In genomic region chr10:13429240-13429639, GRCm38 (mm10) we compare ENCODE assay signal across 11 mouse cellular contexts. TPM values are rescaled to one million over a fixed set of nuclear protein-coding genes. Genes with fewer than 3 reads are reported as not detected.
A peak's percentile ranks its signal among the peaks of the same experiment; 100 is the strongest.
DNase-seq lines count a peak whose midpoint lies in the region; ATAC-seq lines count a peak whose summit lies in the region.
"Had no signal": no experiment of that assay in that cellular context is flagged by ENCODE, and none has a peak within 500 bp of the region (broad histone marks: within the 10 kb centered on the region; RNA-seq: fewer than 3 reads in every experiment).

No protein-coding gene starts in this region.

- H3K27ac ChIP-seq in limb, embryonic 11.5 days (replicated peaks; ENCODE audit: low read depth, low read length) = no peak overlapping the region
- no peak overlapping the region for H3K27ac ChIP-seq in limb, embryonic 10.5 days
- H3K27ac ChIP-seq in forebrain, embryonic 12.5 days = no peak overlapping the region
- H3K27ac ChIP-seq in limb, embryonic 12.5 days = no peak overlapping the region
- H3K27ac ChIP-seq: liver, embryonic 13.5 days had no signal

- peak; percentile 34 for DNase-seq in limb, embryonic 11.5 days (ENCODE audit: low spot score)
- no peak for DNase-seq in limb, embryonic 10.5 days (ENCODE audit: low spot score)
- peak; percentile 81 for DNase-seq in retina, postnatal 1 day
- no peak for DNase-seq in right cerebral cortex, postnatal 25 days
- no peak for DNase-seq in layer of hippocampus, adult 8-10 months (ENCODE audit: low spot score in 2 of 2)
- DNase-seq: cerebellum, adult 11-12 months; liver, embryonic 13.5 days had no signal

- no peaks in the 10 kb centered on the region for H3K4me1 ChIP-seq in limb, embryonic 11.5 days (ENCODE audit: control insufficient read depth, insufficient read depth, low read length)
- peaks cover 21% of the 10 kb centered on the region for H3K4me1 ChIP-seq in limb, embryonic 10.5 days
- peaks cover 29% of the 10 kb centered on the region for H3K4me1 ChIP-seq in forebrain, embryonic 12.5 days
- peaks cover 13% of the 10 kb centered on the region for H3K4me1 ChIP-seq in limb, embryonic 12.5 days (replicated peaks)

- H3K4me3 ChIP-seq in limb, embryonic 11.5 days (ENCODE audit: low read depth, low read length) = no peak overlapping the region
- no peak overlapping the region for H3K4me3 ChIP-seq in limb, embryonic 10.5 days
- H3K4me3 ChIP-seq in forebrain, embryonic 12.5 days (replicated peaks) = no peak overlapping the region
- no peak overlapping the region for H3K4me3 ChIP-seq in limb, embryonic 12.5 days (replicated peaks)
- H3K4me3 ChIP-seq: liver, embryonic 13.5 days had no signal

- H3K4me2 ChIP-seq in limb, embryonic 11.5 days (ENCODE audit: low read depth, severe bottlenecking) = no peak overlapping the region
- H3K4me2 ChIP-seq in forebrain, embryonic 12.5 days = peak overlapping the region; percentile 34
- peak overlapping the region; percentile 42 for H3K4me2 ChIP-seq in limb, embryonic 12.5 days
- H3K4me2 ChIP-seq: liver, embryonic 13.5 days had no signal

- no peak for ATAC-seq in limb, embryonic 11.5 days (ENCODE audit: insufficient number of reproducible peaks, low FRiP score, low TSS enrichment, low read depth)
- ATAC-seq in forebrain, embryonic 12.5 days (ENCODE audit: low FRiP score) = peak; percentile 23; the same call in 1 of the 2 replicates
- no peak for ATAC-seq in limb, embryonic 12.5 days (ENCODE audit: insufficient number of reproducible peaks, insufficient read depth, low FRiP score, low TSS enrichment, low read depth)
- ATAC-seq in CD4-positive, CD25-positive, alpha-beta regulatory T cell, adult 4 months = no peak

- no peaks in the 10 kb centered on the region for H3K36me3 ChIP-seq in limb, embryonic 11.5 days (ENCODE audit: control insufficient read depth, insufficient read depth, low read length)
- no peaks in the 10 kb centered on the region for H3K36me3 ChIP-seq in limb, embryonic 10.5 days
- H3K36me3 ChIP-seq in forebrain, embryonic 12.5 days (replicated peaks) = no peaks in the 10 kb centered on the region
- H3K36me3 ChIP-seq in limb, embryonic 12.5 days = no peaks in the 10 kb centered on the region
- H3K36me3 ChIP-seq: liver, embryonic 13.5 days had no signal

- H3K9me3 ChIP-seq in limb, embryonic 11.5 days (ENCODE audit: control insufficient read depth, low read length) = no peaks in the 10 kb centered on the region
- no peaks in the 10 kb centered on the region for H3K9me3 ChIP-seq in limb, embryonic 10.5 days (replicated peaks)
- H3K9me3 ChIP-seq in forebrain, embryonic 12.5 days = no peaks in the 10 kb centered on the region
- H3K9me3 ChIP-seq in limb, embryonic 12.5 days = no peaks in the 10 kb centered on the region
- H3K9me3 ChIP-seq: liver, embryonic 13.5 days had no signal

- H3K9ac ChIP-seq in limb, embryonic 11.5 days (ENCODE audit: low read length) = no peak overlapping the region
- H3K9ac ChIP-seq in forebrain, embryonic 12.5 days = no peak overlapping the region
- no peak overlapping the region for H3K9ac ChIP-seq in limb, embryonic 12.5 days (replicated peaks)
- H3K9ac ChIP-seq: liver, embryonic 13.5 days had no signal

- H3K27me3 ChIP-seq in limb, embryonic 11.5 days (ENCODE audit: control insufficient read depth, insufficient read depth, low read length) = no peaks in the 10 kb centered on the region
- no peaks in the 10 kb centered on the region for H3K27me3 ChIP-seq in limb, embryonic 10.5 days (ENCODE audit: low read depth, poor library complexity, severe bottlenecking)
- peaks cover 11% of the 10 kb centered on the region; the same call in 1 of the 2 replicates for H3K27me3 ChIP-seq in forebrain, embryonic 12.5 days
- no peaks in the 10 kb centered on the region for H3K27me3 ChIP-seq in limb, embryonic 12.5 days
- H3K27me3 ChIP-seq: liver, embryonic 13.5 days had no signal

- WGBS in limb, embryonic 11.5 days = 40% methylated on average over 13 of the region's 13 CpGs
- WGBS in limb, embryonic 10.5 days = 50% methylated on average over 13 of the region's 13 CpGs
- WGBS in forebrain, embryonic 12.5 days = 14% methylated on average over 13 of the region's 13 CpGs
- 25% methylated on average over 13 of the region's 13 CpGs for WGBS in limb, embryonic 12.5 days

RNA-seq across cellular contexts. Expression of gene Phactr2, which starts 45.0 kb away (rescaled TPM):
- polyA plus RNA-seq in limb, embryonic 11.5 days (2014; fragmentation: Nextera tagmentation; extraction: Ambion mirVana) = 27.7 and 28.8 TPM in 2 replicates
- polyA plus RNA-seq in limb, embryonic 10.5 days (2016; fragmentation: Nextera tagmentation; extraction: Ambion mirVana) = 16.2 and 21.3 TPM in 2 replicates
- polyA plus RNA-seq in forebrain, embryonic 12.5 days (2016; fragmentation: Nextera tagmentation; extraction: Ambion mirVana) = 12.4 TPM in 2 replicates
- polyA plus RNA-seq in limb, embryonic 12.5 days (2016; fragmentation: Nextera tagmentation; extraction: Ambion mirVana) = 21.7 and 23.5 TPM in 2 replicates
- 10 to 100 TPM; 24.3 to 27.5 (median 25.4) TPM for total RNA-seq in layer of hippocampus, adult 8-10 months (2022)
- 1 to 10 TPM; 2.3 to 3.2 TPM for polyA plus RNA-seq in CD4-positive, CD25-positive, alpha-beta regulatory T cell, adult 4 months (2017; shearing (Covaris generic))
- total RNA-seq: MEL had no signal

Comparison
In these comparisons a context has a peak if more than half of its experiments do, and no peak if none do; other contexts are left out.
1. DNase-seq: peak in limb, embryonic 11.5 days (single experiment) and retina, postnatal 1 day (single experiment); none in limb, embryonic 10.5 days (single experiment), right cerebral cortex, postnatal 25 days (single experiment) and layer of hippocampus, adult 8-10 months (0 of 2).